Mouse (Mus musculus) erythroblast, embryonic 14.5 days (primary cell): ENCODE measurements around the gene Gtf2a1l. TPM values are rescaled to one million over a fixed set of nuclear protein-coding genes. Genes with fewer than 3 reads are reported as not detected.

ENCODE experiments used
- H3K27me3 ChIP-seq: 2 replicates; pipeline ENCODE4 v1.6.1; 2012; ENCODE audit warnings: inconsistent platforms; ENCODE audit not compliant: control insufficient read depth
- H3K36me3 ChIP-seq: 2 replicates; pipeline ENCODE4 v1.6.1; 2012; ENCODE audit warnings: mild to moderate bottlenecking, inconsistent platforms; ENCODE audit not compliant: control insufficient read depth
- H3K4me1 ChIP-seq: 2 replicates; pipeline ENCODE4 v1.6.1; 2012; ENCODE audit warnings: inconsistent platforms; ENCODE audit not compliant: control insufficient read depth
- H3K4me3 ChIP-seq: replicated peaks from 2 replicates; pipeline ENCODE3; 2012; ENCODE audit warnings: moderate library complexity, mild to moderate bottlenecking, inconsistent platforms
- H3K9me3 ChIP-seq: 2 replicates; pipeline ENCODE4 v1.6.1; 2012; ENCODE audit warnings: low read length, inconsistent platforms, mixed read lengths; ENCODE audit not compliant: control insufficient read depth
- GATA1 ChIP-seq: IDR thresholded peaks from 2 replicates; pipeline ENCODE4 v1.6.1; 2012; ENCODE audit warnings: low read length, inconsistent platforms, mixed read lengths
- TAL1 ChIP-seq: IDR thresholded peaks from 3 replicates; pipeline ENCODE4 v1.6.1; 2012; ENCODE audit warnings: low read length, inconsistent platforms, mixed read lengths
- polyA plus RNA-seq: library from polyadenylated mRNA; stranded (reverse); fragments of >175 nt; gene quantifications from 2 replicates; pipeline ENCODE4 v1.2.3, GENCODE M21; 2012

The Gtf2a1l gene
- polyA plus RNA-seq, 1 experiment = not detected

DNA sequence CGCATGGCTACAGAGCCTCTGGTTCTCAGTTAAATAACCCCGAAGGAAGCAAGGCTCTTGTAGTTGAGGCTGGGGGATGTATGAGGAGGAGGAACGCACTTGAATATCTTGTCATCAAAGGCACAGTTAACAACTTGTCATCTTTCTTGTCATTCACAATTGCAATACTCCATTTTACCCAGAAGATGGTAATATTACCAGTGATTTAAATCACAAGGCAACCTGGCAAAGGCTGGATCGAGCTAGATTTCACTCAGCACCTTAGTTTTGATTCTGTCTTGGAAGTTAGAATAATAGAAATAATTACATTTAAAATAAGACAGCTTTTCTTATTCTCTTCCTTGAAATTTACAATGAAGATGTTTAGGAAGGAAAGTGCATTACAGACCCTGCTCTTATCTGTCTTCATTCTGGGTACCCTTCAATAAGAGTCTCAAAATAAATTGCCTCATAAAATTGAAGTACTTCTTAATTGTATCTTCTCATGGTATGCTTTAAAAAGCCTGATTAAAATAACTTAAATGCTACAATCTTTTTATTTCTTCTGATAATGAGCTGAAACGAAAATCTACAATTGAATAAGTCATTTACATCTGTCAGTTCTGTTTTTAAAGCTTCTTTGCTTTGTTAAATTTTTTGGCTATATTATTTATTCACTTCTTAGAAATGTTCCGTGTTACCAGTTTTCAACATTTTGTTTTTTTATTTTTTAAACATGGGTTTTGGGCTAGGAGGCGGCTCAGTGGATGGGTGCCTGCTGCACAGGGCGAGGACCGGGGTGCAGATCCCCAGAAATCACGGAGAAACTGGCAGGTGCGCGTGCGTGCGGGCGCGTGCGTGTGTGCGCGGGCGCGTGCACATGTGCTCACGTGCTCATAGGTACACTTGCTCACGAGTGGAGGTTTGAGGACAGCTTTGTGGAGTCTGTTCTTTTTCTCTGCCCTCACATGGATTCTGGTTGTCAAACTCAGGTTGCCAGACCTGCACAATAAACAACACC is 7.2 kb downstream of the Gtf2a1l start:
- Histone ChIP-seq H3K4me1 (no peaks in the 10 kb centered on the region), H3K9me3 (no peaks in the 10 kb centered on the region), H3K36me3 (no peaks in the 10 kb centered on the region), H3K4me3 (no peak overlapping the region), H3K27me3 (no peaks in the 10 kb centered on the region)
- no peak for TF ChIP-seq GATA1
- TF ChIP-seq TAL1 = no peak

DNA sequence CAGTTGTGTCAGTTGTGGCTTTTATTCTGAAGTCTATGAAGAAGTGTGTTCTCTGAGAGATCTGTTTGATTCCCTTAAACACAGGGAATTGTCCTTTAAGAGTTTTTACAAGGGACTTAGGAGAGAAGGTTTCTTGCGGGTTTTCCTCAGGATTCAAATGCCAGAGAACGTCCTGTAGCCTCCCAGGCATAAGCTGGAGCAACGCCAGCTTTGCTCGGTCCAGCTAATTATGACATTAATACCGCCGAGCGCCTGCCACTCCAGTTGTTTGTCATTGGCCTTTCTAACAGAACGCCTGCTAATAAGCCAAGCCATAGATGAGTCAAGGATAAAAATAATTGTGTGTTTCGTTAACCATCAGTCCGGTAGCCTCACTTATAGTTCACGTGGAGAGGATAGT is 19.8 kb downstream of the Gtf2a1l start:
- Histone ChIP-seq H3K9me3 (no peaks in the 10 kb centered on the region), H3K27me3 (no peaks in the 10 kb centered on the region), H3K4me1 (no peaks in the 10 kb centered on the region), H3K4me3 (no peak overlapping the region), H3K36me3 (no peaks in the 10 kb centered on the region)
- no peak for TF ChIP-seq GATA1
- TF ChIP-seq TAL1 = no peak

DNA sequence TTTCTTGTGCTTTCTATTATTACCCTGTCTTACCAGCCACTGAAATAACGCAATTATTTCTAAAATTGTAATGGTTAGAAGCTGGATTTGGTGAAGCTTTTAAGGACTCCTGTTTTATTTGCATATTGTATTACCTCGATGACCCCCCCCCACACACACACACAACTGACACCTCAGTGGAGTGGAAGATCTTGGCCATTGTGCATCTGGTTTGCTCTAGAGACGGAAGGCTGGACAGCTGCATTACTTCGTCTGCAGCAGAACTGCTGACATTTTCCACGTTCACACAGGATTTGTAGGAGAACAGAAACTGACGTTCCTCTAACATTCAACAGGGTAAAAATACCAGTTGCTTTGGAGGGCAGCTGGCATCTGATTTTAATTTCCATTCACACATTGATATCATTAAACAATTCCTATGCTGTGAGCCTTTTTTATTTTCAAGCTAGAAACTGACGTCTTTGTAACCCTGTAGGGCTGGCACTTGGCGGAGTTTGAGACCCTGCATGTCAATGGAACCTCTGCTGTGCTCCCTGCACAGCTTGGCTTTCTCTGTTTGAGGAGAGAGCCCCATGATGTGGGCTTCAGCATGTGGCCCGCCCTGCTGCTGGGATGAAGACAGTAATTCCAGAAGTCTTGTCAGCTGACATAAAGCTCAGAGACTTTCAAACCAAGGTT is 28.3 kb downstream of the Gtf2a1l start:
- TF ChIP-seq GATA1 (no peak), TAL1 (no peak)
- peaks cover 8% of the 10 kb centered on the region for H3K9me3 ChIP-seq
- H3K4me3 ChIP-seq = no peak overlapping the region
- no peaks in the 10 kb centered on the region for H3K4me1 ChIP-seq
- H3K36me3 ChIP-seq = no peaks in the 10 kb centered on the region
- no peaks in the 10 kb centered on the region for H3K27me3 ChIP-seq

DNA sequence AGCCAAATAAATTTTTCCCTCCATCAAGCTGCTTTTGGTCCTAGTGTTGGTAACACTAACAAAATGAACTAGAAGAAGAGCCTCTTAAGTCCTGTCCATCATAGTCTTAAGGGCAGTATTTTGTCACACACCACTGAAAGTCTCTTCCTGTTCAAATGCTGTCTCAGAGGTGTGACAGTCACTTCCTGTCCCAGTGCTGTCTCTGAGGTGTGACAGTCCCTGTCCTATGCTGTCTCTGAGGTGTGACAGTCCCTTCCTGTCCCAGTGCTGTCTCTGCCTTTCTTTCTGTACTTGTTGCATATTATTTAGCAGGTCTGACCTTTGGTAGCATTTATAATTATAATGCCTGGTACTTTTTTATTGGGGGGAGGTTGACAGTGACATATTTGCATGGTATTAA is 32.4 kb downstream of the Gtf2a1l start:
- Histone ChIP-seq H3K4me1 (no peaks in the 10 kb centered on the region), H3K9me3 (peaks cover 8% of the 10 kb centered on the region), H3K27me3 (no peaks in the 10 kb centered on the region), H3K4me3 (no peak overlapping the region), H3K36me3 (no peaks in the 10 kb centered on the region)
- TF ChIP-seq TAL1 = no peak
- no peak for TF ChIP-seq GATA1

DNA sequence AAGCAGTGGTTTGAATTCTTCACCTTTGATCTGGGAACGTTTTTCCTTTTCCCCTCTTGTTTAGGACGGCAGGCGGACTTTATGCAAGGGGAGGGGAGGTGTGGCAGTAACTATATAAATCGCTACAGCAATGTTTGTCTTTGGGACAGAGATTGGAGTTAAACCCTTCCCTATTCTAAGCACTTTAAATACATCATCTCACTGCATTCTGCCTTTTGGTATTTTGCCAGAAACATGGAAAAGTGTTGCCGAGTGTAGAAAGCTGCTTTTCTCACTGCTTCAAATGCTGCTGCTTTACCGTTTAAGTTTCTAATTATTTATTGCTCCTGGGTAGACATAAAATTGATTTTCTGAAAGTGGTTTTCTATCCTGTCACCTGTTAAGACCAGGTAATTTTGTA is 33.9 kb downstream of the Gtf2a1l start:
- Histone ChIP-seq H3K4me3 (no peak overlapping the region), H3K36me3 (no peaks in the 10 kb centered on the region), H3K4me1 (no peaks in the 10 kb centered on the region), H3K27me3 (no peaks in the 10 kb centered on the region), H3K9me3 (peaks cover 8% of the 10 kb centered on the region)
- TF ChIP-seq TAL1 (no peak), GATA1 (no peak)

DNA sequence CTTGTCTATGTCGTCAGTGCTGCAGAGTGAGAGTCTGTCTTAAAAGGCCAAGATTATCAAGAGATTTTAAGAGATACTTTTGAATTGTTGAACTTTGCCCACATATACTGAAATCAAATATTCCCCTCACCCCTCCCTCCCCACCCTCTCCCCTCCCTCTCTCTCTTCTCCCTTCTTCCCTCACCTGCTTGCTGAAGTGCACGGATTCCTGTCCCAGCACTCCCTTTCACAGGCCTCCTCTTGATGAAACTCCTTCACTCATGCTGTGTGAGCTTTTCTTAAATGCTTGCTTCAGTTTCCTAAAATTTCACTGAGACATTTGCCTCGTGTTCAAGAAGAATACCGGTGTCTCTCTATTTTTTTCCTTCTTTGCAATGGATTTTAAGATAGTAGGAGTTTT is 34.7 kb downstream of the Gtf2a1l start:
- Histone ChIP-seq H3K9me3 (peaks cover 8% of the 10 kb centered on the region), H3K4me1 (no peaks in the 10 kb centered on the region), H3K36me3 (no peaks in the 10 kb centered on the region), H3K4me3 (no peak overlapping the region), H3K27me3 (no peaks in the 10 kb centered on the region)
- TF ChIP-seq GATA1 (no peak), TAL1 (no peak)

DNA sequence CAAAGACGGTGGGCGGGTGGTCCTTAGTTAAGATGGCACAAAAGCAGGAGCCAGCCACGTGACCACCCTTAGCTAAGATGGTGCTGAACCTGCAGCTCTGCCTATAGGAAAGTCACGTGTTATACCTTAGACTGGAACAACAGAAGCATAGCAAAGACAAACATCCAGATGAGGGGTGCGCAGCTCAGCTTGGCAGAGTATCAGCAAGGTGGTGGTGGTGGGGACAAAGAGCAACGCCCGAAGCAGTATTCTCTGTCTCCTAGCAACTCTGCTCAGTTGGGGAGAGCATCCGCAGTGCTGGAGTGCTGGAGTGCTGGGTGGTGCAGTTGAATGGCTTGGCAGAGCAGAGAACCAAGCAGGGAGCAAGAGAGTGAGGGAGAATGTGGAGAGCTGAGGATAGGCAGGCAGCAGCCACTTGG is 37.8 kb downstream of the Gtf2a1l start:
- Histone ChIP-seq H3K4me3 (no peak overlapping the region), H3K36me3 (no peaks in the 10 kb centered on the region), H3K4me1 (no peaks in the 10 kb centered on the region), H3K9me3 (no peaks in the 10 kb centered on the region), H3K27me3 (no peaks in the 10 kb centered on the region)
- TF ChIP-seq TAL1 (no peak), GATA1 (no peak)

DNA sequence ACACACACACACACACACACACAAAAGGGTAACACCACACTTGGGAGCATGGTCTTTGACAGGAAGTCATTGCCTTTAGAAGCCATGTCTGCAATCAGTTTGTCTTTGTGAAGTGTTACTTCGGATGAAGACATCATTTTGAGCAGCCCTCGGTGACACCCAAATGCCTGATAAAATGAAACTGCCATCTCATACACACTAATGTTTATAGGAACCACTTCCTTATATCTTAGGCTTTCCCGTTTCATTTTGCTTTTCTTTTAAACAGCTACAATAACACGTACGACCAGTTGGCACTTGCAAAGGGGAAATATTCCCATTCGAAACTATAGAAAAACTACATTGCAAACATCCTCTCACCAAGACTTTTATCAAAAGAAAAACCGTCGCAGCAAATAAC is 81.2 kb downstream of the Gtf2a1l start:
- Histone ChIP-seq H3K9me3 (no peaks in the 10 kb centered on the region), H3K4me1 (no peaks in the 10 kb centered on the region), H3K4me3 (no peak overlapping the region), H3K27me3 (no peaks in the 10 kb centered on the region), H3K36me3 (no peaks in the 10 kb centered on the region)
- TF ChIP-seq GATA1 = no peak
- no peak for TF ChIP-seq TAL1

DNA sequence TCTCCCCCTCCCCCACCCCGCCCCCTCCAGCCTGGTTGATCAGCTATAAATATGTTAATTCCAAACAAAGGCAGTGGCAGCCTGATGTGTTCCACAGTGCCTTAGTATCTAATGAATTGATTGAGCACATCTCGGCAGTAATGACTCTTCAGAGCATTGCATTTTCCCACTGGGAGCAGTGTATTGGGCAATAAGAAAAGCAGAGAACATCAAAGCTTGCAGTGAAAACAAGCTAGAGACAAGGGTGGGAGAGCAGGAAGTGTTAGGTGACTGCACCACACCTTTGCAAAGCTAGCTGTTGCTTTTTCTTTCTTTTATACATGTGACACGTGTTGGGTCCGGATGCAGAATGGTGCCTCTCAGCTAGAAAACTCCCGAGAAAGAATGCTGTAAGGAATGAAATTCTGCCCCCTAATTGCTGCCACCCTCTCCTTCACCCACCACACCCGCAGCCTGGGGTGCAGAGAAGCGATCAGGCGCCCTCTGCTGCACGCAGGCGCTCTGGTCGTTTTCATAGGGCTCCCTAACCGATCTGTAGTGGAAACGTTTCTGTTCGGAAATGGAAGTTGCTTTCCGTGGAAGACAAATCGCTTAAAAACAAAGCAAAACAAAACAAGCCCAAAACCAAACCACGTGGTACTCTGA is 84.5 kb downstream of the Gtf2a1l start:
- Histone ChIP-seq H3K36me3 (no peaks in the 10 kb centered on the region), H3K9me3 (no peaks in the 10 kb centered on the region), H3K4me1 (no peaks in the 10 kb centered on the region), H3K4me3 (no peak overlapping the region), H3K27me3 (no peaks in the 10 kb centered on the region)
- TF ChIP-seq TAL1 = no peak
- no peak for TF ChIP-seq GATA1
